Mouse (Mus musculus): ENCODE results near the gene Tmem120a. TPM values are rescaled to one million over a fixed set of nuclear protein-coding genes. Genes with fewer than 3 reads are reported as not detected.

Gene Tmem120a
- polyA plus RNA-seq, 1 experiment, result 21.7 TPM

DNA sequence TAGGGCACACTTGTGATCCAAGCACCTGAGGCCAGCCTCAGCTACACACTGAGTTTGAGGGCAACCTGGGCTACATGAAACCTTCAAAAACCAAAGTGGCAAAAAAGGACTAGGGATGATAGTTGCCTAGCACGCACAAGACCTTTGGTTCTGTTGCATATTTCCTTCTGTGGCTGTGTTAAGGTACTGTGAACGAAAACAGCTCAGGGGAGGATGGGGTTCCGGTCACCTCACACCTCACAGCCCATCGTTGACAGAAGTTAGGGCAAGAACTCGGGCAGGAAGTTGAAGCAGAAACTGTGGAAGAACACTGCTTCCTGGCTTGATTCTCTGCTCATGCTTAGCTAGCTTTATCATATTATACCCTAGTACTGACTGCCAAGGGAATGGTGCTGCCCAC is 34.5 kb downstream of the Tmem120a start:
- DNase-seq (ENCODE audit: low spot score), result no peak

DNA sequence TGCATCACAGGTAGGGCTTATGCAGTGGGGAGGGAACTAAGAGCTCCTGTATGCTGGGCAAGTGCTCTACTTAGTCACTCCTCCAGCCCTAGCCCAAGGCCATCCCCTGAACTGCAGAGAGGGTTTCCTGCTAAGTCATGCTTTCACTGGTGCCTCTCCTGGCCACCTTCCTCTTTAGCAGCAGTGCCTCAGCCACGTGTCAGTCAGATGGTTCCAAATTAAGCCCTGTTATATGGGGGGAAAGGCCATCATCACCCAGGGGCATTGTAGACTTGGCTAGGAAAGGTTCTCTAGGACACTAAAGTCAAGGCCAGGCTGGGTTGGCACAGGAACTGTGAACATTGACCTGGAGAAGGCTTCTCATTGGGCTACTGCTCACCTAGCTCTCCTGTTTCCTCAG is 36.4 kb downstream of the Tmem120a start:
- no peak for DNase-seq (ENCODE audit: low spot score)

- no peak for DNase-seq (ENCODE audit: low spot score)
Measured at GRCm38 (mm10) chr5:135707039-135707438, 37.2 kb downstream of the Tmem120a start.

DNA sequence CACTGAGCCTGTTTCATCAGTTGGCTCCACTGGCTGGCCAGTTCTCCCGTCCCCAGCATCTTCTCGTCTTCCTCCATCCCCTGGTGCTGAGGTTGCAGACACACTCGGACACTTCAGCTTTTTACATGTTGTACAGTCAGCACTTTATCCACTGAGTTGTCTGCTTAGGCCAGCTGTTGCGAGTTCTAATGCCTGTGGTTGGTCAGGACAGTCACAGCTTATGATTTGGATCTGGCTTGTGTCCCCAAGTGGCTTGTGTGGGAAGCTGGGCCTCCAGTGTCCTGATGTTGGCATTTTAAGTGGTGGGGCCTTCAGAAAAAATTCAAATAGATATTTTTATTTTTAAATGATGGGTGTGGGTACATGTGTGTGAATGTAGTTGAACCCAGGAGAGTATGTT is 38.9 kb downstream of the Tmem120a start:
- DNase-seq (ENCODE audit: low spot score), result no peak

DNA sequence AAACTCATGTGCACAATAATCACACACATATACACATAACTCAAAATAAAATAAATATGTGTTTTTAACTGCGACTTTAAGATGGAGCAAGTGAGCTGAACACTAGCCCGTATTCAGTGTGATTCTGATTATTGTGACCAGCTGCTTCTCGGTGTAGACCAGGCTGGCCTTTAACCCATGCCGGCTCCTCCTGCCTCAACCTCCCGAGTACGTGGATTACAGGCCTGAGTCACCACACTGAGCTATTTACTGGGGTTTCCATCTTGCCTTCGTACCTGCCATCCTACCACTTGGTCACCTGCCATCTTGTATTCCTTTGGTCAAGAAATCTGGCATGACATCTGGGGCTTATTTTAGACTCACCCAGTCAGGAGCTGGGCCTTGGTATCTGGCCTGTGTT is 40.8 kb downstream of the Tmem120a start:
- no peak for DNase-seq (ENCODE audit: low spot score)

DNA sequence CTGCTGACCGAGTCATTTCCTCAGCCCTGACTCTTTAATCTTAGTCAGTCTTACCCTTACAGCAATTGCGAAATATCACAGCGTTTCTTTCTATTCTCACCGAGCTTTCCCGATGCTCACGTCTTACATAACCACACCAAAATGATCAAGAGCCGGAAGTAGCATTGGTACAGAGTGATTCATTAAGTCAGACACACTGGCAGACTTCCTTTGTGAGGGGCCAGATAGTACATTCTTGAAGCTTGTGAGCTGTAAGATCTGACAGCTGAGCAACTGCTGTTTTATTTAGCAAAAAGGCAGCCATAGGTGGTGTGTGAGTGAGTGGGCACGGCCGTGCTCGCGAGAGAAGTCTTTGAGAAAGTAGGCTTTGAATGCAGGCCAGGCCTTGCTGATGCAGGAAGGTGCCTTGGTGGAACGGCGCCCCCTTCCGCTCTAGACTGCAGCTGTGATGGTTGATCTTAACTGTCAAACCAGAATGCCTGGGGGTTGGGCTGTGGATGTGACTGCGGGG is 41.5 kb downstream of the Tmem120a start:
- DNase-seq (ENCODE audit: low spot score), result no peak

GRCm38 (mm10) chr5:135702190-135702589 is 42.1 kb downstream of the Tmem120a start:
- DNase-seq (ENCODE audit: low spot score), result no peak

GRCm38 (mm10) chr5:135701601-135702000 is 42.6 kb downstream of the Tmem120a start:
- no peak for DNase-seq (ENCODE audit: low spot score)

- DNase-seq (ENCODE audit: low spot score), result no peak
Measured at GRCm38 (mm10) chr5:135697711-135698111, 46.5 kb downstream of the Tmem120a start.

- DNase-seq (ENCODE audit: low spot score), result no peak
Measured at GRCm38 (mm10) chr5:135695277-135695721, 48.9 kb downstream of the Tmem120a start.

DNA sequence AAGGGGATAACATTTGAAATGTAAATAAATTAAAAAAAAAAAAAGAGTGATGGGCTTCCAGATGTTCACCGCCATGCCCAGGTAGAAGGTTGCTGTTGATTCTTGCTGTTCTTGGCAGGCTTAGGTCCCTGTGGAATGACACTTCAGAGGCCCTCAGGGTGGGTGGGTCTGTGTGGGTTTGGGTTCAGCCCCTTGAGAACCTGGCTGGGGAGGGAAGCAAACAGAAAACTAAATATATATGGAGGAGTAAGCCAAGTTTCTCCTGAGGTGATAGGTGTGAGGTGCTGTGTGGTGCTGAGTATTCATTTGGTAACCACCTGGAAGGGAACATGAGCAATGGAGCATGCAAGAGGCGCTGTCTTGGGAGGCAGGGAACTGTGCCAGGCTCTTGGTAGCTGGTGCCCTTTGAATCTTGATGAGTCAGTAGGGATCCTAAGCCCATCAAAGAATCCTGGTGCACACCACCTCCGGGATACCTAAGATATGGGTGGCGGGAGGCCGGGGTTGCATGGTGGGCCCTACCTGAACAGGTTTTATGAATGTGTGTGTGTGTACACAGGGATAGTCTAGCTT is 50.9 kb downstream of the Tmem120a start:
- DNase-seq (ENCODE audit: low spot score), result no peak

- DNase-seq (ENCODE audit: low spot score), result no peak
Measured at GRCm38 (mm10) chr5:135691266-135691665, 53.0 kb downstream of the Tmem120a start.

GRCm38 (mm10) chr5:135690401-135690800 is 53.8 kb downstream of the Tmem120a start:
- no peak for DNase-seq (ENCODE audit: low spot score)

Other genes with a start within 250 kb of the Tmem120a start
- 25.3 and 33.6 TPM in 2 replicates for gene Hip1, start 199.3 kb downstream of the Tmem120a start, polyA plus RNA-seq (2012; rRNA removed)
- not detected in 2 replicates for gene Ccl26, start 180.9 kb downstream of the Tmem120a start, polyA plus RNA-seq (2012; rRNA removed)
- 12.1 and 16.2 TPM in 2 replicates for gene Ccl24, start 171.4 kb downstream of the Tmem120a start, polyA plus RNA-seq (2012; rRNA removed)
- 27.6 and 33.2 TPM in 2 replicates for gene Rhbdd2, start 111.8 kb downstream of the Tmem120a start, polyA plus RNA-seq (2012; rRNA removed)
- gene Por, start 74.4 kb downstream of the Tmem120a start, polyA plus RNA-seq (2012; rRNA removed), result 140 and 145 TPM in 2 replicates
- gene Styxl1, start 33.9 kb upstream of the Tmem120a start, polyA plus RNA-seq (2012; rRNA removed), result 0.44 and 0.48 TPM in 2 replicates
- gene Mdh2, start 34.0 kb upstream of the Tmem120a start, polyA plus RNA-seq (2012; rRNA removed), result 264 and 269 TPM in 2 replicates
- 0.07 and 0.12 TPM in 2 replicates for gene Srrm3, start 62.4 kb upstream of the Tmem120a start, polyA plus RNA-seq (2012; rRNA removed)
- gene Hspb1, start 143.5 kb upstream of the Tmem120a start, polyA plus RNA-seq (2012; rRNA removed), result 816 and 846 TPM in 2 replicates
- 54.0 and 76.6 TPM in 2 replicates for gene Ywhag, start 190.2 kb upstream of the Tmem120a start, polyA plus RNA-seq (2012; rRNA removed)
- gene Ssc4d, start 230.1 kb upstream of the Tmem120a start, polyA plus RNA-seq (2012; rRNA removed), result 3.4 and 4.2 TPM in 2 replicates
- gene Zp3, start 235.7 kb upstream of the Tmem120a start, polyA plus RNA-seq (2012; rRNA removed), result not detected in 2 replicates

Measured in urinary bladder, adult 2 months (tissue).